Mouse (Mus musculus) hindbrain, embryonic 13.5 days (tissue): ENCODE data around the gene Mpv17l2. TPM values are rescaled to one million over a fixed set of nuclear protein-coding genes. Genes with fewer than 3 reads are reported as not detected.

Source experiments
- ATAC-seq: fragments of 200-750 bp; cut with Nextera tagmentation; 2 replicates; pipeline ENCODE4 v1.8.0; 2017; ENCODE audit warnings: moderate TSS enrichment; ENCODE audit not compliant: low FRiP score
- H3K27ac ChIP-seq: fragments of 300-500 bp; sonication (generic); 2 replicates; pipeline ENCODE4 v1.5.1; 2015; ENCODE audit warnings: inconsistent platforms, mild to moderate bottlenecking, moderate library complexity
- H3K27me3 ChIP-seq: fragments of 300-500 bp; sonication (generic); 2 replicates; pipeline ENCODE4 v1.6.1; 2015; ENCODE audit warnings: mild to moderate bottlenecking, inconsistent platforms
- H3K36me3 ChIP-seq: fragments of 300-500 bp; sonication (generic); 2 replicates; pipeline ENCODE4 v1.6.1; 2015; ENCODE audit warnings: mild to moderate bottlenecking, inconsistent platforms
- H3K4me1 ChIP-seq: fragments of 300-500 bp; sonication (generic); replicated peaks from 2 replicates; pipeline ENCODE4 v1.6.1; 2015; ENCODE audit warnings: inconsistent platforms
- H3K4me2 ChIP-seq: fragments of 300-500 bp; sonication (generic); 2 replicates; pipeline ENCODE4 v1.6.1; 2015; ENCODE audit warnings: inconsistent platforms, mild to moderate bottlenecking, moderate library complexity
- H3K4me3 ChIP-seq: fragments of 300-500 bp; sonication (generic); 2 replicates; pipeline ENCODE4 v1.5.1; 2015; ENCODE audit warnings: mild to moderate bottlenecking, inconsistent platforms
- H3K9ac ChIP-seq: fragments of 300-500 bp; sonication (generic); 2 replicates; pipeline ENCODE4 v1.6.1; 2015; ENCODE audit warnings: mild to moderate bottlenecking, inconsistent platforms
- H3K9me3 ChIP-seq: fragments of 300-500 bp; sonication (generic); 2 replicates; pipeline ENCODE4 v1.6.1; 2016; ENCODE audit warnings: inconsistent platforms
- WGBS: fragments of 180-500 bp; shearing (Covaris S2); methylation state at CpG from one replicate; pipeline ENCODE4 v1.1.7; 2015; 5-methylcytosine and 5-hydroxymethylcytosine counted together
- microRNA-seq: library from miRNA; unstranded; fragments of <30 nt; microRNA quantifications from one replicate; pipeline ENCODE4, GENCODE M21; 2016
- polyA plus RNA-seq: library from polyadenylated mRNA; unstranded; fragments of >200 nt; fragmentation: Nextera tagmentation; extraction: Ambion mirVana; gene quantifications from 2 replicates; pipeline ENCODE4 v1.2.1, GENCODE M21; 2015

Gene Mpv17l2
- polyA plus RNA-seq, 1 experiment from 2014 or later: 44.5 TPM

- ATAC-seq: 0 out of 2 replicates have a peak, but pooled peaks have one; percentile 47
- Histone ChIP-seq H3K36me3 (no peaks in the 10 kb centered on the region), H3K9me3 (no peaks in the 10 kb centered on the region), H3K4me1 (0 out of 2 replicates have a peak, but pooled peaks cover 3% of the 10 kb centered on the region), H3K4me3 (no peak overlapping the region), H3K4me2 (no peak overlapping the region), H3K27me3 (peaks cover 26% of the 10 kb centered on the region; the same call in 1 of the 2 replicates), H3K9ac (no peak overlapping the region), H3K27ac (no peak overlapping the region)
- WGBS: 9% methylated on average over 3 of the region's 3 CpGs
Measured at GRCm38 (mm10) chr8:70720739-70721138, 40.0 kb downstream of the Mpv17l2 start.

DNA sequence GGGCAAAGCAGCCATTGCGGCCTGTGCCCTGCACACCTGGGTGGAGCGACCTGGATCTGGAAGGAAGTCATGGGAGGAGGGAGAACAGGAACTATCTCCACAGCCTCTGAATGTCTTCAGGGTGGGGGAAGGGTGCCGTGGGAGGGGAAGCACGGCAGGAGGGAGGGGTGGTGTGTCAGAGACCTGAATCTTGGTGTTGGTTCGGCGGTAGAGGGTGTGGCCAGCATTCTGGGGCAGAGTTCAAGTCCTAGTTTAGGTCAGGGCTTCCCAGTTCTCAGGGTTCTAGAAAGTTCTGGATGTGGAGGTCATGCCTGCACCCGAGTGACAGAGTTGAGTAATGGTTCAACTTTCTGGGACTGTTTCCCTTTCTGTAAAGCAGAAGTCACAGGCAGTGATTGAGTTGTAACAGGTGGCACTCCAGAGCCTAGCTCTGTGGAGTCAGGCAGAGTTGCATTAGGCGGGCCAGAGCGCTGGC is 40.9 kb downstream of the Mpv17l2 start:
- Histone ChIP-seq H3K4me1 (0 out of 2 replicates have a peak, but pooled peaks cover 3% of the 10 kb centered on the region), H3K9me3 (no peaks in the 10 kb centered on the region), H3K27me3 (peaks cover 24% of the 10 kb centered on the region; the same call in 1 of the 2 replicates), H3K4me2 (no peak overlapping the region), H3K27ac (no peak overlapping the region), H3K36me3 (no peaks in the 10 kb centered on the region), H3K4me3 (no peak overlapping the region), H3K9ac (no peak overlapping the region)
- ATAC-seq: no peak
- WGBS: 76% methylated on average over 9 of the region's 9 CpGs

- Histone ChIP-seq H3K4me3 (no peak within 1 kb of the TSS), H3K9me3 (no peaks in the 10 kb centered on the region), H3K27me3 (peaks cover 24% of the 10 kb centered on the region; the same call in 1 of the 2 replicates), H3K36me3 (no peaks in the 10 kb centered on the region), H3K9ac (0 out of 2 replicates have a peak within 1 kb of the TSS, but pooled peaks have one; percentile 46), H3K4me1 (0 out of 2 replicates have a peak, but pooled peaks cover 3% of the 10 kb centered on the region), H3K27ac (no peak within 1 kb of the TSS), H3K4me2 (peak within 1 kb of the TSS; percentile 29; the same call in 1 of the 2 replicates)
- no peak for ATAC-seq
- 2% methylated on average over 19 of the region's 19 CpGs for WGBS
Measured at GRCm38 (mm10) chr8:70718297-70718696, 42.4 kb downstream of the Mpv17l2 start, which contains the start of gene Gm3336. Gm3336 (plus strand) TSS chr8:70718543.

- H3K36me3 ChIP-seq: no peaks in the 10 kb centered on the region
- H3K4me2 ChIP-seq: no peak overlapping the region
- H3K27ac ChIP-seq: no peak overlapping the region
- H3K9me3 ChIP-seq: no peaks in the 10 kb centered on the region
- no peak for ATAC-seq
- H3K27me3 ChIP-seq: peaks cover 24% of the 10 kb centered on the region; the same call in 1 of the 2 replicates
- 85% methylated on average over 40 of the region's 40 CpGs for WGBS
- no peak overlapping the region for H3K4me3 ChIP-seq
- no peak overlapping the region for H3K9ac ChIP-seq
- H3K4me1 ChIP-seq: 0 out of 2 replicates have a peak, but pooled peaks cover 3% of the 10 kb centered on the region
Measured at GRCm38 (mm10) chr8:70716521-70717400, 44.0 kb downstream of the Mpv17l2 start.

GRCm38 (mm10) chr8:70715086-70715485 is 45.7 kb downstream of the Mpv17l2 start:
- Histone ChIP-seq H3K27me3 (peaks cover 22% of the 10 kb centered on the region; the same call in 1 of the 2 replicates), H3K36me3 (no peaks in the 10 kb centered on the region), H3K9ac (no peak overlapping the region), H3K4me3 (no peak overlapping the region), H3K9me3 (no peaks in the 10 kb centered on the region), H3K4me1 (0 out of 2 replicates have a peak, but pooled peaks cover 3% of the 10 kb centered on the region), H3K4me2 (no peak overlapping the region), H3K27ac (no peak overlapping the region)
- ATAC-seq: no peak
- 69% methylated on average over 2 of the region's 2 CpGs for WGBS

DNA sequence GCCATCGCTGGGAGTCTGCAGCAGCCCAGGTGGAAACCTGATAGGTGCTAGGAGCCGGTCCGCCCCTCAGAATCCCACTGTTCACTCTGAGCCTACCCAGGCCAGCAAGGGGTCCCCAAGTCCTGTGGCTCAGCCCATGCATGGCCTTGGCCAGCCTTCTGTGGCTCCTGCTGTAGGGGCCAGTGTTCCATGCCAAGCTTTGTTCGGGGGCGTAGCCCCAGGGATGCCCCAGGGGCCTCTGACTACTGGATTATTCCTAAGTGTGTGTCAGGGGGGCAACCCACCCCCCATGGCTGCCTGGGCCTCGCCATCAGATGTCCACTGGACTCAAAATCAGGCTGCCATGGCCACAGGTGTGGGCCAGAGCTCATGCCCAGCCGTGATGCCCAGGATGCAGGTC is 46.8 kb downstream of the Mpv17l2 start:
- 0 out of 2 replicates have a peak, but pooled peaks cover 3% of the 10 kb centered on the region for H3K4me1 ChIP-seq
- no peaks in the 10 kb centered on the region for H3K9me3 ChIP-seq
- no peak for ATAC-seq
- peaks cover 3% of the 10 kb centered on the region; the same call in 1 of the 2 replicates for H3K36me3 ChIP-seq
- 83% methylated on average over 7 of the region's 7 CpGs for WGBS
- H3K4me2 ChIP-seq: no peak overlapping the region
- no peak overlapping the region for H3K4me3 ChIP-seq
- H3K27ac ChIP-seq: no peak overlapping the region
- H3K27me3 ChIP-seq: peaks cover 16% of the 10 kb centered on the region; the same call in 1 of the 2 replicates
- no peak overlapping the region for H3K9ac ChIP-seq

DNA sequence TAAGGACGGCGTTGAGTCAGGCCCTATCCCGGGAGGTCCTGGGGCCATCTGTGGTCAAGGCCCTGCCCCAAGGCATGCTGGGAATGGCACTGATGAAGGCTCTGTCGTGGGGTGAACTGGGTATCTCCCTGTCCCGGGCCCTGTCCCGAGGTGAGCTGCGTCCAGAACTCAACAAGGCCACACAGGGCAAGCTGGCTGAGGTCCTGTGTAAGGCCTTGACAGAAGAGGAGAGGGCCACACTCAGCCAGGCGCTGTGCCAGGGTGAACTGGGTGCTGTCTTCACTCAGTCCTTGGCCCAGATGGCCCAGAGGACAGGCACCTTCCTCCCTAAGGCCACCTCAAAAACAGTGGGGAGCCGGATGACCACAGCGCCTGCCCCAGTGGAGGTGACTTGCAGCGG is 49.7 kb downstream of the Mpv17l2 start:
- 86% methylated on average over 11 of the region's 11 CpGs for WGBS
- no peak overlapping the region for H3K4me3 ChIP-seq
- no peak for ATAC-seq
- H3K4me2 ChIP-seq: no peak overlapping the region
- H3K9me3 ChIP-seq: no peaks in the 10 kb centered on the region
- no peak overlapping the region for H3K9ac ChIP-seq
- no peak overlapping the region for H3K27ac ChIP-seq
- no peaks in the 10 kb centered on the region for H3K27me3 ChIP-seq
- peaks cover 10% of the 10 kb centered on the region; the same call in 1 of the 2 replicates for H3K36me3 ChIP-seq
- H3K4me1 ChIP-seq: no peaks in the 10 kb centered on the region

DNA sequence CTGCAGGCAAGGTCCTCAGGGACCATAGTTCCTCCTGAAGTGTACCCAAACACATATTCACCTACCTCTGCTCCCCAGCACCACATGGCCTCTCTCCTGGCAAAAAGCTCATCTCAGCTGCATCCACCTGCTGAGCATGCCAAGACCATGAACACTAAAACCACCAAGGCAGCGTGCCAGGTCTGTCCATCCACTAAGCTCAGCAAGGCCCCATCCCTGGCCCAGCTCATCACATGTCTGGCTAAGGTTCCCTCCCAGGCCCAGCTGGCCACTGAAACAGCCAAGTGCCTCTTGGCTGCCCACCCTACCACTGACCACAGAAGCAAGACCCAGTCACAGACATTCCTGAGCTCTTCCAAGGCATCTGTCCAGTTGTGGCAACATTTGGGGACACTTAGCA is 50.5 kb downstream of the Mpv17l2 start:
- Histone ChIP-seq H3K4me1 (no peaks in the 10 kb centered on the region), H3K4me2 (no peak overlapping the region), H3K27me3 (no peaks in the 10 kb centered on the region), H3K9me3 (no peaks in the 10 kb centered on the region), H3K36me3 (peaks cover 10% of the 10 kb centered on the region; the same call in 1 of the 2 replicates), H3K27ac (no peak overlapping the region), H3K9ac (no peak overlapping the region; the same call in 1 of the 2 replicates), H3K4me3 (no peak overlapping the region)
- WGBS: 88% methylated on average over 1 of the region's 1 CpGs
- no peak for ATAC-seq

- 93% methylated on average over 9 of the region's 9 CpGs for WGBS
- Histone ChIP-seq H3K4me2 (no peak overlapping the region), H3K4me3 (no peak overlapping the region), H3K36me3 (peaks cover 10% of the 10 kb centered on the region; the same call in 1 of the 2 replicates), H3K9me3 (no peaks in the 10 kb centered on the region), H3K27me3 (no peaks in the 10 kb centered on the region), H3K9ac (no peak overlapping the region; the same call in 1 of the 2 replicates), H3K27ac (no peak overlapping the region), H3K4me1 (no peaks in the 10 kb centered on the region)
- ATAC-seq: no peak
Measured at GRCm38 (mm10) chr8:70709794-70710193, 51.0 kb downstream of the Mpv17l2 start.

Small RNAs within 50 kb of the gene (microRNA-seq; reads per million reads assigned to microRNA genes)
- gene Mir7240: not detected

Other genes with a start within 250 kb of the Mpv17l2 start
- gene Fkbp8, start 233.2 kb downstream of the Mpv17l2 start, polyA plus RNA-seq: 385 and 391 TPM in 2 replicates
- 47.7 and 50.5 TPM in 2 replicates for gene Kxd1, start 233.0 kb downstream of the Mpv17l2 start, polyA plus RNA-seq
- gene Ell, start 221.5 kb downstream of the Mpv17l2 start, polyA plus RNA-seq: 16.3 and 17.2 TPM in 2 replicates
- 121 and 125 TPM in 2 replicates for gene Isyna1, start 166.6 kb downstream of the Mpv17l2 start, polyA plus RNA-seq
- 122 and 132 TPM in 2 replicates for gene Ssbp4, start 152.1 kb downstream of the Mpv17l2 start, polyA plus RNA-seq
- gene Lrrc25, start 144.8 kb downstream of the Mpv17l2 start, polyA plus RNA-seq: 1.5 and 1.9 TPM in 2 replicates
- 0.12 and 0.14 TPM in 2 replicates for gene Gdf15, start 128.5 kb downstream of the Mpv17l2 start, polyA plus RNA-seq
- 103 and 105 TPM in 2 replicates for gene Pgpep1, start 100.6 kb downstream of the Mpv17l2 start, polyA plus RNA-seq
- gene Lsm4, start 87.7 kb downstream of the Mpv17l2 start, polyA plus RNA-seq: 191 and 193 TPM in 2 replicates
- 79.2 and 94.3 TPM in 2 replicates for gene Jund, start 62.0 kb downstream of the Mpv17l2 start, polyA plus RNA-seq
- 0.04 and 0.09 TPM in 2 replicates for gene Iqcn, start 57.5 kb downstream of the Mpv17l2 start, polyA plus RNA-seq
- not detected in 2 replicates for gene Gm3336, start 42.4 kb downstream of the Mpv17l2 start, polyA plus RNA-seq
- gene Pde4c, start 37.2 kb downstream of the Mpv17l2 start, polyA plus RNA-seq: 0.14 and 0.23 TPM in 2 replicates
- gene Rab3a, start 6.3 kb downstream of the Mpv17l2 start, polyA plus RNA-seq: 352 and 355 TPM in 2 replicates
- 90.0 and 94.1 TPM in 2 replicates for gene Pik3r2, start 15.8 kb upstream of the Mpv17l2 start, polyA plus RNA-seq
- 16.4 and 17.4 TPM in 2 replicates for gene Mast3, start 44.1 kb upstream of the Mpv17l2 start, polyA plus RNA-seq
- 0.08 and 0.13 TPM in 2 replicates for gene Il12rb1, start 47.5 kb upstream of the Mpv17l2 start, polyA plus RNA-seq
- 7.6 and 8.1 TPM in 2 replicates for gene Arrdc2, start 78.8 kb upstream of the Mpv17l2 start, polyA plus RNA-seq
- 13.3 and 17.7 TPM in 2 replicates for gene Kcnn1, start 102.3 kb upstream of the Mpv17l2 start, polyA plus RNA-seq
- 157 and 162 TPM in 2 replicates for gene Ccdc124, start 113.0 kb upstream of the Mpv17l2 start, polyA plus RNA-seq
- 0.61 and 0.95 TPM in 2 replicates for gene Slc5a5, start 131.8 kb upstream of the Mpv17l2 start, polyA plus RNA-seq
- 2,665 and 2,711 TPM in 2 replicates for gene Rpl18a, start 136.5 kb upstream of the Mpv17l2 start, polyA plus RNA-seq
- gene Map1s, start 145.0 kb upstream of the Mpv17l2 start, polyA plus RNA-seq: 55.6 and 61.9 TPM in 2 replicates